Mouse (Mus musculus): ENCODE measurements around the gene Gli2. TPM values are rescaled to one million over a fixed set of nuclear protein-coding genes. Genes with fewer than 3 reads are reported as not detected.
A peak's percentile ranks its signal among the peaks of the same experiment; 100 is the strongest.

Gene Gli2
- total RNA-seq, 2 experiments from 2014 or later, result 1.3 to 1.9 TPM

GRCm38 (mm10) chr1:118954434-118955301 lies 98.8 kb downstream of the Gli2 start:
- DNase-seq (ENCODE audit: low spot score), result peak; percentile 16
- intact Hi-C loops (cut with DNase I), result no loop called here

- intact Hi-C loops (cut with DNase I), result no loop called here
- DNase-seq (ENCODE audit: low spot score), result no peak
Observed at GRCm38 (mm10) chr1:118953031-118953430, 100.4 kb downstream of the Gli2 start.

GRCm38 (mm10) chr1:118952318-118952717 lies 101.1 kb downstream of the Gli2 start:
- DNase-seq (ENCODE audit: low spot score), result no peak
- intact Hi-C loops (cut with DNase I), result no loop called here

- intact Hi-C loops (cut with DNase I), result no loop called here
- DNase-seq (ENCODE audit: low spot score), result no peak
Observed at GRCm38 (mm10) chr1:118948407-118948806, 105.0 kb downstream of the Gli2 start.

- intact Hi-C loops (cut with DNase I), result no loop called here
Observed at GRCm38 (mm10) chr1:118947221-118947620, 106.2 kb downstream of the Gli2 start.

GRCm38 (mm10) chr1:118941336-118941735 lies 112.1 kb downstream of the Gli2 start:
- intact Hi-C loops (cut with DNase I), result no loop called here
- DNase-seq (ENCODE audit: low spot score), result no peak

More at GRCm38 (mm10) chr1:118947221-118947620, 106.2 kb downstream of the Gli2 start:
- DNase-seq (ENCODE audit: low spot score), result no peak

GRCm38 (mm10) chr1:118940269-118940840 lies 113.1 kb downstream of the Gli2 start:
- intact Hi-C loops (cut with DNase I), result no loop called here
- DNase-seq (ENCODE audit: low spot score), result no peak

- intact Hi-C loops (cut with DNase I), result no loop called here
Observed at GRCm38 (mm10) chr1:118938206-118938605, 115.2 kb downstream of the Gli2 start.

GRCm38 (mm10) chr1:118936108-118936507 lies 117.3 kb downstream of the Gli2 start:
- intact Hi-C loops (cut with DNase I), result no loop called here
- DNase-seq (ENCODE audit: low spot score), result no peak

More at GRCm38 (mm10) chr1:118938206-118938605, 115.2 kb downstream of the Gli2 start:
- no peak for DNase-seq (ENCODE audit: low spot score)

- intact Hi-C loops (cut with DNase I), result no loop called here
- DNase-seq (ENCODE audit: low spot score), result no peak
Observed at GRCm38 (mm10) chr1:118935518-118935917, 117.9 kb downstream of the Gli2 start.

GRCm38 (mm10) chr1:118932167-118932566 lies 121.3 kb downstream of the Gli2 start:
- DNase-seq (ENCODE audit: low spot score), result no peak
- intact Hi-C loops (cut with DNase I), result no loop called here

GRCm38 (mm10) chr1:118927543-118928354 lies 125.7 kb downstream of the Gli2 start:
- peak; percentile 49 for DNase-seq (ENCODE audit: low spot score)
- intact Hi-C loops (cut with DNase I), result no loop called here

GRCm38 (mm10) chr1:118926556-118926955 lies 126.9 kb downstream of the Gli2 start:
- DNase-seq (ENCODE audit: low spot score), result no peak
- intact Hi-C loops (cut with DNase I), result no loop called here

- DNase-seq (ENCODE audit: low spot score), result no peak
- intact Hi-C loops (cut with DNase I), result no loop called here
Observed at GRCm38 (mm10) chr1:118922189-118922588, 131.2 kb downstream of the Gli2 start.

GRCm38 (mm10) chr1:118917520-118918220 lies 135.7 kb downstream of the Gli2 start:
- no peak for DNase-seq (ENCODE audit: low spot score)
- intact Hi-C loops (cut with DNase I), result no loop called here

- peak; percentile 20 for DNase-seq (ENCODE audit: low spot score)
- intact Hi-C loops (cut with DNase I), result no loop called here
Observed at GRCm38 (mm10) chr1:118916477-118917075, 136.8 kb downstream of the Gli2 start.

GRCm38 (mm10) chr1:118913414-118914385 lies 139.7 kb downstream of the Gli2 start:
- intact Hi-C loops (cut with DNase I), result no loop called here
- DNase-seq (ENCODE audit: low spot score), result no peak

- no peak for DNase-seq (ENCODE audit: low spot score)
- intact Hi-C loops (cut with DNase I), result no loop called here
Observed at GRCm38 (mm10) chr1:118912929-118913328, 140.5 kb downstream of the Gli2 start.

- DNase-seq (ENCODE audit: low spot score), result no peak
- intact Hi-C loops (cut with DNase I), result no loop called here
Observed at GRCm38 (mm10) chr1:118911427-118911727, 142.0 kb downstream of the Gli2 start.
